ENCODE assay signal across 7 mouse cellular contexts in the genomic region with DNA sequence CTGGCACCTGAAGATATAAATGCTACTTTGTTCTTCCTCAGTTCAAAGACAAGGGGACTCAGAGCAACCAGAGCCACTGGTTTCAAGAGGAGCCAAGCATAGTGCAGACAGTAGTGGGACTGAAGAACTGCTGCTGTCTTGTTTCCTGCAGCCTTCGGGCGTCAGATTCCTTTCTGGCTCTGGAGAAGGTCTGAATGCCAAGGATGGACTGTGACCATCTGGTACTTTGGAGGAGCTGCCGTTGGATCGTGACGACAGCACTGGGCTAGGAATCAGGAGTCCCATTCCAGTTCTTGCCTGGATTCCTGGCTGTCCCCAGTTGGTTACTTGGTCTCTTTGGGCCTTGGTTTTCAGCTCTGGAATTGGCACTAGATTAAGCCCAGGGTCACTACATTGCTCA. TPM values are rescaled to one million over a fixed set of nuclear protein-coding genes. Genes with fewer than 3 reads are reported as not detected.
DNase-seq lines count a peak whose midpoint lies in the region; ATAC-seq and TF ChIP-seq lines count a peak whose summit lies in the region.

No protein-coding gene starts in this region.

- no peaks in the 10 kb centered on the region for H3K9me3 ChIP-seq in midbrain, postnatal 0 days (ENCODE audit: low read length)
- no peaks in the 10 kb centered on the region for H3K9me3 ChIP-seq in midbrain, embryonic 13.5 days

- H3K27me3 ChIP-seq in midbrain, postnatal 0 days (ENCODE audit: insufficient read depth, low read length) = no peaks in the 10 kb centered on the region
- H3K27me3 ChIP-seq in midbrain, embryonic 13.5 days = no peaks in the 10 kb centered on the region

- WGBS in midbrain, postnatal 0 days = 64% methylated on average over 5 of the region's 5 CpGs
- 79% methylated on average over 5 of the region's 5 CpGs for WGBS in midbrain, embryonic 13.5 days

- TF ChIP-seq CTCF in midbrain, postnatal 0 days (IDR thresholded peaks at IDR 0.05) = no peak

- H3K27ac ChIP-seq in midbrain, postnatal 0 days (ENCODE audit: low read depth, low read length) = no peak overlapping the region
- no peak overlapping the region for H3K27ac ChIP-seq in midbrain, embryonic 13.5 days

- no peaks in the 10 kb centered on the region for H3K36me3 ChIP-seq in midbrain, postnatal 0 days (ENCODE audit: insufficient read depth, low read length)
- no peaks in the 10 kb centered on the region for H3K36me3 ChIP-seq in midbrain, embryonic 13.5 days

- DNase-seq in midbrain, postnatal 0 days (ENCODE audit: low spot score) = peak; percentile 77
- peak; percentile 93 to 95 for DNase-seq in cerebellum, postnatal 25 days
- peak; percentile 76 to 78 for DNase-seq in heart, postnatal 10 days
- peak; percentile 27 for DNase-seq in ovary, postnatal 14 days (ENCODE audit: low spot score)
- no peak for DNase-seq in T-cell, adult 2 months (ENCODE audit: low spot score)
- no peak for DNase-seq in thymus, postnatal 14 days

- intact Hi-C loops in heart, postnatal 10 days (cut with DNase I) = no loop called here

- no peak overlapping the region for H3K4me2 ChIP-seq in midbrain, postnatal 0 days (ENCODE audit: low read depth, low read length, poor library complexity, severe bottlenecking)
- no peak overlapping the region for H3K4me2 ChIP-seq in midbrain, embryonic 13.5 days (replicated peaks)

- H3K4me3 ChIP-seq in midbrain, postnatal 0 days (ENCODE audit: low read depth, low read length) = no peak overlapping the region
- no peak overlapping the region for H3K4me3 ChIP-seq in midbrain, embryonic 13.5 days (replicated peaks)

- ATAC-seq in midbrain, postnatal 0 days (ENCODE audit: low FRiP score) = no peak
- no peak for ATAC-seq in midbrain, embryonic 13.5 days

- H3K4me1 ChIP-seq in midbrain, postnatal 0 days (ENCODE audit: insufficient read depth, low read length) = no peaks in the 10 kb centered on the region
- H3K4me1 ChIP-seq in midbrain, embryonic 13.5 days (replicated peaks) = no peaks in the 10 kb centered on the region

- no peak overlapping the region for H3K9ac ChIP-seq in midbrain, postnatal 0 days (replicated peaks; ENCODE audit: low read length, poor library complexity, severe bottlenecking)
- no peak overlapping the region for H3K9ac ChIP-seq in midbrain, embryonic 13.5 days (replicated peaks)

RNA-seq across cellular contexts. Expression of gene Usp47, which starts 11.2 kb away (rescaled TPM):
- 79.0 and 96.9 TPM in 2 replicates for total RNA-seq in midbrain, postnatal 0 days (2014; rRNA removed)
- 49.2 and 52.2 TPM in 2 replicates for polyA plus RNA-seq in midbrain, postnatal 0 days (2015; fragmentation: Nextera tagmentation; extraction: Ambion mirVana)
- 87.2 and 90.3 TPM in 2 replicates for polyA plus RNA-seq in midbrain, embryonic 13.5 days (2015; fragmentation: Nextera tagmentation; extraction: Ambion mirVana)
- 10 to 100 TPM; 74.5 to 86.4 TPM for total RNA-seq in heart, postnatal 10 days (2021)

Comparison
In these comparisons a context has a peak if more than half of its experiments do, and no peak if none do; other contexts are left out.
1. DNase-seq: peak in midbrain, postnatal 0 days (single experiment), cerebellum, postnatal 25 days (2 of 2), heart, postnatal 10 days (2 of 2) and ovary, postnatal 14 days (single experiment); none in T-cell, adult 2 months (single experiment) and thymus, postnatal 14 days (single experiment).